Mouse (Mus musculus) left cerebral cortex, adult 9 months (tissue): ENCODE results near the gene Wdr24.
"Not testable (repeated sequence)": the region's sequence is repeated elsewhere in the genome, so short reads cannot be mapped to it uniquely, and the experiment has no call there.

Source experiments
- DNase-seq, 2 experiments: peaks; one replicate each; pipeline ENCODE4 v3.0.0; 2022; ENCODE audit warnings: low spot score in 2 of 2

Wdr24 gene

DNA sequence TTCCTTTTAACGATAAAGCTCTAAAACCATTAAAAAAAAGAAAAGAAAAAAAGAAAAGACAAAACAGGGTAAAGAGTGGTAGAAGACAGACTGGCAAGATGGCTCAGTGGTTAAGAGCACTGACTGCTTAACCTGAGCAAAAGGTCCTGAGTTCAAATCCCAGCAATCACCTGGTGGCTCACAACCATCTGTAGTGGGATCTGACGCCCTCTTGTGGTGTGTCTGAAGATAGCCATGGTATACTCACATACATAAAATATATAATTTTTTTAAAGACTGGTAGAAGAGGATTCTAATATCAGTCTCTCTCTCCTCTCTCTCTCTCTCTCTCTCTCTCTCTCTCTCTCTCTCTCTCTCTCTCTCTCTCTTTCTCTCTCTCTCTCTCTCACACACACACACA is 16.0 kb upstream of the Wdr24 start:
- DNase-seq: not testable (repeated sequence)

DNA sequence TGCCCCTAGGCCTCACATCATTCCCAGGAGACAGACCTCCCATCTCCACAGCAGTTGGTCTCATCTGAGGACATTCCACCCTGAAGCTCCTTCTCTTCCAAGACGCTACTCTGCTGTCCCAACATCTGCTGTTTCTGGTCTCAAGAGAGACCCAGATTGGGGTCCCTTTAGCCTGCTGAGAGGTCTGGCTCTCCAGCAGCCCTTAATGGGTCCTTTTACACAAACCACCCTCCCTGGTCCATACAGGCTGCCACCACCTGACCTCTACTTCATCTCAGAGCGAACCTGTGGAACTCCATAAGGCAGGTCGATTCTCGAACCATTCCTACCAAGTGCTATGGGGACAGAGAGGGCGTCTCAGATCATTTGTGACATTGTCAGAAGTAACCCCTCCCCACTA is 15.4 kb upstream of the Wdr24 start:
- DNase-seq: no peak

- peak; percentile 84 to 90 for DNase-seq
These were observed 14.4 kb upstream of the Wdr24 start, which contains the start of gene Fbxl16 for GRCm38 (mm10) chr17:25808789-25809605. Gene Fbxl16 (plus strand): TSS chr17:25809085.

DNA sequence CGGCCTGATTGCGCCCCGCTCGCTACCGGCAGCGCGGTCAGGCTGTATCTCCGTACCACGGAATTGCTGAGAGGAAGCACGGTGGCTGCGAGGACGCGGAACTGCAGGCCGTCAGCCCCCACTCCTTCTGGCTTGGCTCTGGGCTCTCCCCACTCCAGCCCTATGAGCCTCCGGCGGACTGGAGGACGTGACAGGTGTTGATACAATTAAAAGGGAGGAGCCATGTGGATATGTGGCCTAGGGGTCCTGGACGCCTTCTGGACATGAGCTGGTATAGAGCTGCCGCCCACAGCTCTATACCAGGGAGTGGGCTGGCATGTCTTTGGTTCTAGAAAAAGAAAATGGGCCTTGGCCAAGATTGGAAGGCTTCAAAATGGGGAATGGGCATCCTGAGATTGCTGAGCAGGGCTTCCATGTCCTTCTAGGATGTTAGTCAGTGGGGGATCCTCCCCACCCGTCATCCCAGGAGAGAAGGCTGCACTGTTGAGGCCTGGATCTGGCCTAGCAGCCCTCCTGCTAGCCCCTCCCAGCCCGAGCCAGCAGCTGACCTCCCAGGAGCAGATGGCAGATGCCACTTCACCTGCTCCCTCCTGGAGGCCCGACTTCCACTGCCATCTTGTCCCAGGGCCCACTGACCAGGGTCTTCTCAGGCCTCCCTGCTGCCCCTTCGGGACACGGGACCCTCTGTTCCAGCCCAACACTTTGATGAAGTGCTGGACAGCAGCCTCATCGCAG is 13.7 kb upstream of the Wdr24 start:
- DNase-seq: peak in 1 of 2 experiments; percentile 51

- DNase-seq: no peak
These were observed 12.5 kb upstream of the Wdr24 start for GRCm38 (mm10) chr17:25810890-25811289.

DNA sequence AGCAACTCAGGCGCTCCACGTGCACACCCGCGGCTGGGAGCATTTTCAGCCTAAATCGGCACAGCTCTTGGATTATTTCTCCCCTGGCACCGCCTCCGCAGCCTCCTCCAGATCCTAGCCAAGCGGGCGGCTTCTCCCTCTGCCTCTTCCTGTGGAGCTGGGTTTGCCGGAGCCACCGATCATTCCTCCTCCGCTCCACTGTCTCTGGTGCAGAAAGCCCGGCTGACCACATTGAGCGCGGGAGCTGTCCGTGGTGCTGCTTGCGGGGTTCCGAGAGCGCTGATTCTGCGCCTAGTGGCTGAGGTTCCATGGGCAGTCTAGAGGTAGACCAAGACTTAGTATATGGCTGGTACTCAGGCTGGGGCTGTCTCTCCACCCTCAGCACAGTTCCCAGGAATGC is 10.0 kb upstream of the Wdr24 start:
- DNase-seq: peak; percentile 79 to 91

- DNase-seq: no peak
These were observed 5.8 kb upstream of the Wdr24 start for GRCm38 (mm10) chr17:25817662-25818061.

DNA sequence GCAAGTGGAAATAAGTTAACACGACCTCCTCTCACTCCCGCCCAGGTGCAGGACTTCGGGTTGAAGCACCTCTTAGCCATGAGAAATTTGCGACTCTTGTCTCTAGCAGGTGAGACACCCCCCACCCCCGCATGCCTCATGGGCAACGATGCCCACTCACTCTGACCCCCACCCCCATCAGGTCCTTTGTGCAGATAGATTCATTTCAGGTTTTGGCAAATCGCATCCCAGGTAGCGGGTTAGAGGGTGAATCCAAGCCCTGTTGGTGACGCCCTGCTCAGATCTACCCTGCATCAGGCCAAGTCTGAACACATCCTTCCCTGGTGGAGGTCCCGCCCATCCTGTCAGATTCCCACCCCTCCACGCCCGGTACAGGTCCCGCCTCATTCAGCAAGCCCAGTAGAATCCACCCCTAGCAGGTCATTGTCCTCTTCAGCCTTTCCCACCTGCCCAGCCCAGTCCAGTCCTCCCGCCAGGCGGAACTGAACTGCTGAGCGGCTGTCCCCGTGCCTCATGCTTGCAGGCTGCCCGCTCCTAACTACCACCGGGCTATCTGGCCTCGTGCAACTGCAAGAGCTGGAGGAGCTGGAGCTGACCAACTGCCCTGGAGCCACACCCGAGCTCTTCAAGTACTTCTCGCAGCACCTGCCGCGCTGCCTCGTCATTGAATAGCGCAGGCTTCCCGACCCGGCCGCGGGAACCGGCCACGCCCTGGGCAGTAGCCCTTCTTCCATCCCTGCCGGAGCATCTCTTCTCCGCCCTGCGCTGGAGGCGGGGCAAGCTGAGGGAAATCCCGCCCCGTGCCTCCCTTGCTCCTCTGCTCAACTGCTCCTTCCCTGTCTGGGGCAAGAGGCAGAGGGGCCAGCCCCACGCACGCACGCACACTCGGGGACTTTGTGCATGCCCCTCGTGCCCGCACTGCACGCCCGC is 4.3 kb upstream of the Wdr24 start:
- DNase-seq: no peak

DNA sequence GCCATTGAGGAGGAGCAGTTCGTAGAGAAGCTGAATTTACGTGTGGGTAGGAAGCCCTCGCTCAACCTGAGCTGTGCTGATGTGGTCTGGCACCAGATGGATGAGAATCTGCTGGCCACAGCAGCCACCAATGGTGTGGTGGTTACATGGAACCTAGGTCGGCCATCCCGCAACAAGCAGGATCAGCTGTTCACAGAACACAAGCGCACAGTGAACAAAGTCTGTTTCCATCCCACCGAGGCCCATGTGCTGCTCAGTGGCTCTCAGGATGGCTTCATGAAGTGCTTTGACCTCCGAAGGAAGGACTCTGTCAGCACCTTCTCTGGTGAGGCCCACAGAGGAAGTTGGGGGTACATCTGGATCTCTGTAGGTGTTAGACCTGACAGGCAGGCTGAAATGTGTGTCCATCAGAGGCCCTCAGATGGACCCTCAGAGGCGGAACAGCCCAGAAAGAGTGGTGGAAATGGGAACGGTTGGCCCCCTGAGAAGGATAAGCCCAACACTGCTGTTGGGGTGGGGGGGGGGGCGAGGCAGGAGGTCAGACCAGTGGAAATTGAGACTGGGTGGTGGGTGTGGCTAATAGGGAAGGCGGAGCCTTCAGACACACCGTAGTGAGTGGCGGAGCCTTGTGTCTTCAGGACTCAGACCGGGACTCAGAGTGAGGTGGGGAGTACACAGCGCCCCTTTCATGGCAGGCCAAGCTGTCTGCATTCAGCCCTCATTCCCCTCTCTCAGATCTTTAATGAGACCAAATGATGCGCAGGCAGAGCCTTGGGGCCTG is 1.1 kb downstream of the Wdr24 start:
- DNase-seq: no peak

DNA sequence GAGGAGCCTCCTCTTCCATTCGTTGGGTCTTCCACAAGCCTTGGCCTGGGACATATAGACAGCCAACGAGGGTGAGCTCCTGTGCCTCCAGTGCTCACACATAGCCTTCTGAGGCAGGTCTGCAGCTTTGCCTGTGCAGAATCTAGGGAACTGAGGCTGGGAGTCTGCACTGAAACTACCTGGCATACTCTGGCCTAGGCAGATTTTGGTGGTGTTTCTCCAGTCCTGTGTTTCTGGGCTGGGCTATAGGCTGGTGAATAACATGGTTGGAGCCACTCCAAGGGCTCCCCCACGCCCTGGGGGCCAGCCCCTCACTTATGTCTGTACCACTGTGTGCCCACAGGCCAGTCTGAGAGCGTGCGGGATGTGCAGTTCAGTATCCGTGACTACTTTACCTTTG is 1.9 kb downstream of the Wdr24 start:
- no peak for DNase-seq

- no peak for DNase-seq
These were observed 2.6 kb downstream of the Wdr24 start for GRCm38 (mm10) chr17:25825984-25826570.

GRCm38 (mm10) chr17:25827011-25827410 is 3.6 kb downstream of the Wdr24 start:
- no peak for DNase-seq

- no peak for DNase-seq
These were observed 4.3 kb downstream of the Wdr24 start for GRCm38 (mm10) chr17:25827546-25828222.

DNA sequence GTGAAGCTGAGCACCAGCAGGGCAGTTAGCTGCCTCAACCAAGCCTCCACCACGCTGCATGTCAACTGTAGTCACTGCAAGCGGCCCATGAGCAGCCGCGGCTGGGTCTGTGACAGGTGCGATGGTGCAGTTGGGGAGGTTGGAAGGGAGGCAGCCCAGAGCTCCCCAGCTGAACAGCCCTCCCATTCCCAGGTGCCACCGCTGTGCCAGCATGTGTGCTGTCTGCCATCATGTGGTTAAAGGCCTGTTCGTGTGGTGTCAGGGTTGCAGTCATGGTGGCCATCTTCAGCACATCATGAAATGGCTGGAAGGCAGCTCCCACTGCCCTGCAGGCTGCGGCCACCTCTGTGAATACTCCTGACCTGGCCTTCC is 4.8 kb downstream of the Wdr24 start:
- no peak for DNase-seq

- peak in 1 of 2 experiments; percentile 84 for DNase-seq
These were observed 5.5 kb downstream of the Wdr24 start, which contains the start of gene Jmjd8 for GRCm38 (mm10) chr17:25828712-25829557. Gene Jmjd8 (plus strand): TSS chr17:25828867.

GRCm38 (mm10) chr17:25829558-25830017 is 6.2 kb downstream of the Wdr24 start:
- DNase-seq: no peak

DNA sequence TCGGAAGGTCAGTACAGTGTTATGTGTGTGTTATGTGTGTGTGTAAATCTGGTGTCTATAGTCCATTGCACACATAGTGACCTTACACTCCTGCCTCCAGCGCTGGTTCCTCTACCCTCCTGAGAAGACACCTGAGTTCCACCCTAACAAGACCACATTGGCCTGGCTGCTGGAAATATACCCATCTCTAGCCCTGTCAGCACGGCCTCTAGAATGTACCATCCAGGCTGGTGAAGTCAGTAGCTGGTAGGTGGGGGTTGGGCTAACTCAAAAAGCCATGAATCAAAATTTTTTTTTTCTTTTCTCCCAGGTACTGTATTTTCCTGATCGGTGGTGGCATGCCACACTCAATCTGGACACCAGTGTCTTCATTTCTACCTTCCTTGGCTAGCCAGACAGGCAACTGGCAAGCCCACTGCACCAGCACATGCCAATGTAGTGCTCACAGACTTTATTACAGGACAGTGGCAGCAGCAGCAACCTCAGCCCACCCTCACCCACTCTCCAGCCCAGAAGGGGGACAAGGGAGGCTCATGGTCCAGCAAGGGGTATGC is 6.8 kb downstream of the Wdr24 start:
- no peak for DNase-seq

GRCm38 (mm10) chr17:25830806-25831431 is 7.5 kb downstream of the Wdr24 start:
- DNase-seq: no peak
